Mouse (Mus musculus) bone marrow macrophage, adult 2 months (primary cell): ENCODE measurements around the gene Dennd1b.

Experiments
- CTCF ChIP-seq: IDR thresholded peaks from 2 replicates; pipeline ENCODE4 v1.5.1; 2012; ENCODE audit warnings: low read depth, mild to moderate bottlenecking, low read length, moderate library complexity
- POLR2A ChIP-seq: IDR thresholded peaks from 2 replicates; pipeline ENCODE4 v1.6.1; 2012; ENCODE audit warnings: mild to moderate bottlenecking, low read depth, low read length, borderline replicate concordance

DNA sequence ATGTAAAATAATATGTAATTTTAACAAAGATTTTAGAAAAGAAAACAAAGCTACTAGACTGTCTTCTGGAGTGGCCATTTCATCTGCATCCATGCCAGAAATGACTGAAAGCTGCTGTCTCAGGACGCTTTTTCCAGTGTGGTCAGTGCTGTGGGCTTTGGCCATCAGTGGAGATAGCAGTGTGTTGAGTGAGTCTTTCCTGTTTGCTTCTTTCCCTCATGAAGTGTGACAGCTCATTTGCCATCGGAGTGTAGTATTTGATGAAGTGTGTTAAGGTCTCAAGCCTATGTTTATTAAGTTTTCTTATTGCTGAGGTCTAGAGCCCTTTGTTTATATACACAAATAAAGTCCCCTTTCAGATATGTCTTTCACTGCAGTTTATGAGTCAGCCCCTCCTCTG is 112.4 kb downstream of the Dennd1b start:
- TF ChIP-seq CTCF (no peak), POLR2A (no peak)
